Mouse (Mus musculus): ENCODE results near the gene Cep126. TPM values are rescaled to one million over a fixed set of nuclear protein-coding genes. Genes with fewer than 3 reads are reported as not detected.
A peak's percentile ranks its signal among the peaks of the same experiment; 100 is the strongest.

Cep126 gene
- total RNA-seq, 1 experiment = 6.1 TPM

- Histone ChIP-seq H3K4me1 (ENCODE audit: control insufficient read depth in 2 of 2, insufficient read depth in 2 of 2, low read length in 2 of 2, poor library complexity in 1 of 2) (peaks cover 2 to 6% of the 10 kb centered on the region in 2 experiments; a peak in 2 of 4 replicates), H3K9me3 (ENCODE audit: control insufficient read depth, insufficient read depth, low read depth, low read length) (no peaks in the 10 kb centered on the region), H3K27ac (ENCODE audit: insufficient read depth, low read depth, low read length, poor library complexity, severe bottlenecking) (no peak overlapping the region), H3K36me3 (ENCODE audit: control insufficient read depth, insufficient read depth, low read length, poor library complexity, severe bottlenecking) (no peaks in the 10 kb centered on the region), H3K9ac (ENCODE audit: insufficient read depth, low read depth, low read length, poor library complexity, severe bottlenecking) (peak overlapping the region; percentile 88), H3K4me3 (ENCODE audit: insufficient read depth in 1 of 2, low read depth in 1 of 2, low read length in 2 of 2, poor library complexity in 1 of 2, severe bottlenecking in 1 of 2) (peak overlapping the region; percentile 81 to 95)
- in situ Hi-C loops (cut with MboI; ENCODE audit: low sequenced_read_pairs in 2 of 2, unreplicated experiment in 2 of 2) = no loop called here
- TF ChIP-seq CHD2 (IDR thresholded peaks at IDR 0.05; ENCODE audit: low read depth, low read length) = no peak
- no peak for TF ChIP-seq ZNF384 (IDR thresholded peaks at IDR 0.05; ENCODE audit: low read depth, low read length)
- TF ChIP-seq HCFC1 (IDR thresholded peaks at IDR 0.05; ENCODE audit: borderline replicate concordance, insufficient read depth, low read length) = no peak
- no peak for TF ChIP-seq MAFK (IDR thresholded peaks at IDR 0.05; ENCODE audit: insufficient read depth, low read depth, low read length)
- TF ChIP-seq ZC3H11A (IDR thresholded peaks at IDR 0.05; ENCODE audit: borderline replicate concordance, low read depth, low read length) = no peak
- peak; percentile 45 for DNase-seq (ENCODE audit: low read depth, low spot score)
These were observed 443 bp downstream of the Cep126 start for GRCm38 (mm10) chr9:8133586-8134115.

- Histone ChIP-seq H3K4me3 (ENCODE audit: insufficient read depth in 1 of 2, low read depth in 1 of 2, low read length in 2 of 2, poor library complexity in 1 of 2, severe bottlenecking in 1 of 2) (no peak overlapping the region), H3K4me1 (ENCODE audit: control insufficient read depth in 2 of 2, insufficient read depth in 2 of 2, low read length in 2 of 2, poor library complexity in 1 of 2) (no peaks in the 10 kb centered on the region), H3K36me3 (ENCODE audit: control insufficient read depth, insufficient read depth, low read length, poor library complexity, severe bottlenecking) (peaks cover 17% of the 10 kb centered on the region), H3K9ac (ENCODE audit: insufficient read depth, low read depth, low read length, poor library complexity, severe bottlenecking) (no peak overlapping the region), H3K27ac (ENCODE audit: insufficient read depth, low read depth, low read length, poor library complexity, severe bottlenecking) (no peak overlapping the region), H3K9me3 (ENCODE audit: control insufficient read depth, insufficient read depth, low read depth, low read length) (peaks cover 23% of the 10 kb centered on the region)
- in situ Hi-C loops (cut with MboI; ENCODE audit: low sequenced_read_pairs in 2 of 2, unreplicated experiment in 2 of 2) = no loop called here
- DNase-seq (ENCODE audit: low read depth, low spot score) = no peak
- no peak for TF ChIP-seq ZNF384 (IDR thresholded peaks at IDR 0.05; ENCODE audit: low read depth, low read length)
- no peak for TF ChIP-seq MAFK (IDR thresholded peaks at IDR 0.05; ENCODE audit: insufficient read depth, low read depth, low read length)
- TF ChIP-seq ZC3H11A (IDR thresholded peaks at IDR 0.05; ENCODE audit: borderline replicate concordance, low read depth, low read length) = no peak
- TF ChIP-seq CHD2 (IDR thresholded peaks at IDR 0.05; ENCODE audit: low read depth, low read length) = no peak
- no peak for TF ChIP-seq HCFC1 (IDR thresholded peaks at IDR 0.05; ENCODE audit: borderline replicate concordance, insufficient read depth, low read length)
These were observed 10.6 kb downstream of the Cep126 start for GRCm38 (mm10) chr9:8123495-8123894.

- in situ Hi-C loops (cut with MboI; ENCODE audit: low sequenced_read_pairs in 2 of 2, unreplicated experiment in 2 of 2) = no loop called here
- Histone ChIP-seq H3K9ac (ENCODE audit: insufficient read depth, low read depth, low read length, poor library complexity, severe bottlenecking) (no peak overlapping the region), H3K4me1 (ENCODE audit: control insufficient read depth in 2 of 2, insufficient read depth in 2 of 2, low read length in 2 of 2, poor library complexity in 1 of 2) (no peaks in the 10 kb centered on the region), H3K4me3 (ENCODE audit: insufficient read depth in 1 of 2, low read depth in 1 of 2, low read length in 2 of 2, poor library complexity in 1 of 2, severe bottlenecking in 1 of 2) (no peak overlapping the region), H3K27ac (ENCODE audit: insufficient read depth, low read depth, low read length, poor library complexity, severe bottlenecking) (no peak overlapping the region), H3K9me3 (ENCODE audit: control insufficient read depth, insufficient read depth, low read depth, low read length) (peaks cover 26% of the 10 kb centered on the region), H3K36me3 (ENCODE audit: control insufficient read depth, insufficient read depth, low read length, poor library complexity, severe bottlenecking) (peaks cover 24% of the 10 kb centered on the region)
- DNase-seq (ENCODE audit: low read depth, low spot score) = no peak
- TF ChIP-seq ZNF384 (IDR thresholded peaks at IDR 0.05; ENCODE audit: low read depth, low read length) (no peak), MAFK (IDR thresholded peaks at IDR 0.05; ENCODE audit: insufficient read depth, low read depth, low read length) (no peak), CHD2 (IDR thresholded peaks at IDR 0.05; ENCODE audit: low read depth, low read length) (no peak), HCFC1 (IDR thresholded peaks at IDR 0.05; ENCODE audit: borderline replicate concordance, insufficient read depth, low read length) (no peak), ZC3H11A (IDR thresholded peaks at IDR 0.05; ENCODE audit: borderline replicate concordance, low read depth, low read length) (no peak)
These were observed 19.6 kb downstream of the Cep126 start for GRCm38 (mm10) chr9:8114516-8114915.

- in situ Hi-C loops (cut with MboI; ENCODE audit: low sequenced_read_pairs in 2 of 2, unreplicated experiment in 2 of 2) = no loop called here
- H3K4me1 ChIP-seq (ENCODE audit: control insufficient read depth in 2 of 2, insufficient read depth in 2 of 2, low read length in 2 of 2, poor library complexity in 1 of 2) = no peaks in the 10 kb centered on the region
- no peaks in the 10 kb centered on the region; the same call in 1 of the 2 replicates for H3K36me3 ChIP-seq (ENCODE audit: control insufficient read depth, insufficient read depth, low read length, poor library complexity, severe bottlenecking)
- TF ChIP-seq MAFK (IDR thresholded peaks at IDR 0.05; ENCODE audit: insufficient read depth, low read depth, low read length) = no peak
- TF ChIP-seq CHD2 (IDR thresholded peaks at IDR 0.05; ENCODE audit: low read depth, low read length) = no peak
- no peak for TF ChIP-seq ZC3H11A (IDR thresholded peaks at IDR 0.05; ENCODE audit: borderline replicate concordance, low read depth, low read length)
- TF ChIP-seq HCFC1 (IDR thresholded peaks at IDR 0.05; ENCODE audit: borderline replicate concordance, insufficient read depth, low read length) = no peak
- no peak for TF ChIP-seq ZNF384 (IDR thresholded peaks at IDR 0.05; ENCODE audit: low read depth, low read length)
- no peak overlapping the region for H3K27ac ChIP-seq (ENCODE audit: insufficient read depth, low read depth, low read length, poor library complexity, severe bottlenecking)
- DNase-seq (ENCODE audit: low read depth, low spot score) = no peak
- H3K9me3 ChIP-seq (ENCODE audit: control insufficient read depth, insufficient read depth, low read depth, low read length) = no peaks in the 10 kb centered on the region; the same call in 1 of the 2 replicates
- no peak overlapping the region for H3K9ac ChIP-seq (ENCODE audit: insufficient read depth, low read depth, low read length, poor library complexity, severe bottlenecking)
- H3K4me3 ChIP-seq (ENCODE audit: insufficient read depth in 1 of 2, low read depth in 1 of 2, low read length in 2 of 2, poor library complexity in 1 of 2, severe bottlenecking in 1 of 2) = no peak overlapping the region
These were observed 31.0 kb downstream of the Cep126 start for GRCm38 (mm10) chr9:8103050-8103449.

All from ES-E14 (cell line).